Mouse (Mus musculus) heart, embryonic 14.5 days (tissue): ENCODE measurements around the gene Sbno1. TPM values are rescaled to one million over a fixed set of nuclear protein-coding genes. Genes with fewer than 3 reads are reported as not detected.

ENCODE experiments used
- ATAC-seq: fragments of 200-750 bp; cut with Nextera tagmentation; 2 replicates; pipeline ENCODE4 v1.8.0; 2017; ENCODE audit warnings: low read depth, moderate TSS enrichment; ENCODE audit not compliant: insufficient number of reproducible peaks, insufficient read depth, low FRiP score
- H3K27ac ChIP-seq, 2 experiments: fragments of 200-500 bp in 1 of 2; fragments of 300-500 bp in 1 of 2; sonication (generic) in 1 of 2; replicated peaks in 1 of 2; 2 replicates each; pipeline ENCODE4 v1.5.1; 2012 to 2014; ENCODE audit warnings: low read depth in 2 of 2, low read length in 2 of 2, control low read depth in 1 of 2, mild to moderate bottlenecking in 1 of 2, mixed read lengths in 1 of 2; ENCODE audit not compliant: control insufficient read depth in 1 of 2, insufficient read depth in 1 of 2
- H3K27me3 ChIP-seq: fragments of 300-500 bp; sonication (generic); 2 replicates; pipeline ENCODE4 v1.6.1; 2014; ENCODE audit warnings: mild to moderate bottlenecking, low read length, control low read depth; ENCODE audit not compliant: control insufficient read depth, insufficient read depth
- H3K36me3 ChIP-seq: fragments of 300-500 bp; sonication (generic); 2 replicates; pipeline ENCODE4 v1.6.1; 2014; ENCODE audit warnings: mild to moderate bottlenecking, control low read depth, low read length, mixed read lengths; ENCODE audit not compliant: control insufficient read depth, insufficient read depth
- H3K4me1 ChIP-seq, 2 experiments: fragments of 200-500 bp in 1 of 2; fragments of 300-500 bp in 1 of 2; sonication (generic) in 1 of 2; 2 replicates each; pipeline ENCODE4 v1.6.1; 2012 to 2014; ENCODE audit warnings: low read length in 2 of 2, control low read depth in 1 of 2, mixed read lengths in 1 of 2; ENCODE audit not compliant: control insufficient read depth in 2 of 2, insufficient read depth in 2 of 2
- H3K4me2 ChIP-seq: fragments of 300-500 bp; sonication (generic); 2 replicates; pipeline ENCODE4 v1.6.1; 2014; ENCODE audit warnings: mild to moderate bottlenecking, low read length
- H3K4me3 ChIP-seq, 2 experiments: fragments of 200-500 bp in 1 of 2; fragments of 300-500 bp in 1 of 2; sonication (generic) in 1 of 2; 2 replicates each; pipeline ENCODE4 v1.5.1; 2012 to 2014; ENCODE audit warnings: low read length in 2 of 2, mild to moderate bottlenecking in 2 of 2, control low read depth in 1 of 2, low read depth in 1 of 2, moderate library complexity in 1 of 2; ENCODE audit not compliant: control insufficient read depth in 1 of 2, insufficient read depth in 1 of 2
- H3K9ac ChIP-seq: fragments of 300-500 bp; sonication (generic); 2 replicates; pipeline ENCODE4 v1.6.1; 2014; ENCODE audit warnings: mild to moderate bottlenecking, low read length
- H3K9me3 ChIP-seq: fragments of 300-500 bp; sonication (generic); 2 replicates; pipeline ENCODE4 v1.6.1; 2016; ENCODE audit warnings: low read length, control low read depth; ENCODE audit not compliant: control insufficient read depth
- WGBS: fragments of 180-500 bp; shearing (Covaris S2); extraction: QIAGEN DNeasy Blood & Tissue Kit; methylation state at CpG from one replicate; pipeline ENCODE4 v1.1.7; 2014; 5-methylcytosine and 5-hydroxymethylcytosine counted together
- polyA plus RNA-seq: library from polyadenylated mRNA; unstranded; fragments of >200 nt; fragmentation: Nextera tagmentation; extraction: Ambion mirVana; gene quantifications from 2 replicates; pipeline ENCODE4 v1.2.1, GENCODE M21; 2014

Sbno1 gene
- polyA plus RNA-seq, 1 experiment from 2014 or later, result 68.1 TPM

GRCm38 (mm10) chr5:124424723-124425411 is 934 bp downstream of the Sbno1 start:
- Histone ChIP-seq H3K9me3 (no peaks in the 10 kb centered on the region), H3K9ac (peak overlapping the region; percentile 91), H3K4me3 (peak overlapping the region; percentile 68 to 88), H3K4me2 (peak overlapping the region; percentile 92), H3K4me1 (peaks cover 0 to 14% of the 10 kb centered on the region in 2 experiments; a peak in 2 of 4 replicates), H3K36me3 (peaks cover 8% of the 10 kb centered on the region; the same call in 1 of the 2 replicates), H3K27ac (peak overlapping the region; percentile 63 to 89), H3K27me3 (no peaks in the 10 kb centered on the region)
- ATAC-seq, result peak; percentile 60
- WGBS, result 0% methylated on average over 59 of the region's 63 CpGs

GRCm38 (mm10) chr5:124424200-124424722 is 1.5 kb downstream of the Sbno1 start:
- WGBS, result 3% methylated on average over 14 of the region's 14 CpGs
- Histone ChIP-seq H3K4me2 (peak overlapping the region; percentile 92), H3K4me3 (peak overlapping the region; percentile 68 to 88), H3K27me3 (no peaks in the 10 kb centered on the region), H3K9me3 (no peaks in the 10 kb centered on the region), H3K27ac (peak overlapping the region; percentile 63 to 89), H3K36me3 (peaks cover 8% of the 10 kb centered on the region; the same call in 1 of the 2 replicates), H3K9ac (peak overlapping the region; percentile 91), H3K4me1 (peaks cover 0 to 14% of the 10 kb centered on the region in 2 experiments; a peak in 2 of 4 replicates)
- no peak for ATAC-seq

DNA sequence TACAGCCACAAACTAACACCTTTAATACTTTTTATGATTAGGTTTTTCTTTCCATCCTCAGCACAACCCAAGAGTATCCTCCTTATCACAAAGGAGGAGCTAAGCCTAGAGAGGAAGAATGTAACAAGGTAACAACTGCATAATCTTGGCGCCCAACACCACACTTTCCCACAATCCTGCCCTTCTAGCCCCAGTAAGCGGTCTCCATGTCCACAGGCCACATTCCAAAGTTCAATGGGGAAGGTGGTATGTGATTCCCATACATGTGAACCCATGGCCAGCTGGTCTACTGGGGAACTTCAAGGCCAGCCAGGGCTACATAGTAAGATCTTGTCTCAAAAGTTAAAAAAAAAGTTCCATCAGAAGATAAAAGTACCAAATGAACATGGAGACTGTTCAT is 4.0 kb downstream of the Sbno1 start:
- peaks cover 0 to 18% of the 10 kb centered on the region in 2 experiments; a peak in 2 of 4 replicates for H3K4me1 ChIP-seq

GRCm38 (mm10) chr5:124418903-124419302 is 6.9 kb downstream of the Sbno1 start:
- Histone ChIP-seq H3K27ac (no peak overlapping the region), H3K4me1 (peaks cover 0 to 12% of the 10 kb centered on the region in 2 experiments; a peak in 1 of 4 replicates), H3K9ac (no peak overlapping the region), H3K27me3 (no peaks in the 10 kb centered on the region), H3K36me3 (peaks cover 29% of the 10 kb centered on the region), H3K9me3 (no peaks in the 10 kb centered on the region), H3K4me2 (no peak overlapping the region), H3K4me3 (no peak overlapping the region)
- WGBS, result 80% methylated on average over 2 of the region's 2 CpGs
- ATAC-seq, result no peak

More for the DNA sequence above, 4.0 kb downstream of the Sbno1 start:
- Histone ChIP-seq H3K9me3 (no peaks in the 10 kb centered on the region), H3K4me3 (no peak overlapping the region), H3K27ac (no peak overlapping the region), H3K4me2 (no peak overlapping the region), H3K27me3 (no peaks in the 10 kb centered on the region), H3K9ac (no peak overlapping the region), H3K36me3 (peaks cover 14% of the 10 kb centered on the region)
- ATAC-seq, result no peak
- 77% methylated on average over 2 of the region's 2 CpGs for WGBS

DNA sequence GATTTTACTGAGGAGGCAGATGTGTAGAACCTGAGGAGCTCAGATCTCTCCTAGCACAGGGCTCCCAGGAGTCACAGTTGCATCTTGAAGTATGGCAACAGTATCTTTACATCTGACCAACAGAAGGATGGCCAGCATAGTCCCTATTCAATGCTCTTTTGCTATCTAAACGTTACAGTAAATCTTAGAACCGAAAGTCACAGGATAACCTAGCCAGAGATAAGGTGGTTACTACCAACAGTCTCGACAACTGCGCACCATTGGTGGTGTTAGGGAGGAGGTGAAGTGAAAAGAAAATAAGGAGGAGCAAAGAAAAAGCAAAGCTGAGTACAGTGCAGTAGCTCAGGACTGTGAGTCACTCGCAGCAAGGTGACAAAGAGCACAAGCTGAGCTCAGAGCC is 13.6 kb downstream of the Sbno1 start:
- 82% methylated on average over 5 of the region's 5 CpGs for WGBS
- no peak for ATAC-seq
- no peak overlapping the region for H3K4me3 ChIP-seq
- no peaks in the 10 kb centered on the region for H3K27me3 ChIP-seq
- H3K9me3 ChIP-seq, result no peaks in the 10 kb centered on the region
- H3K4me2 ChIP-seq, result no peak overlapping the region
- no peak overlapping the region for H3K27ac ChIP-seq
- H3K4me1 ChIP-seq, result no peaks in the 10 kb centered on the region
- H3K9ac ChIP-seq, result no peak overlapping the region
- peaks cover 72% of the 10 kb centered on the region for H3K36me3 ChIP-seq

- no peak overlapping the region for H3K27ac ChIP-seq
- no peaks in the 10 kb centered on the region for H3K27me3 ChIP-seq
- H3K4me3 ChIP-seq, result no peak overlapping the region
- peaks cover 82% of the 10 kb centered on the region for H3K36me3 ChIP-seq
- no peak overlapping the region for H3K4me2 ChIP-seq
- H3K9me3 ChIP-seq, result no peaks in the 10 kb centered on the region
- no peak for ATAC-seq
- no peak overlapping the region for H3K9ac ChIP-seq
- 75% methylated on average over 3 of the region's 3 CpGs for WGBS
- H3K4me1 ChIP-seq, result no peaks in the 10 kb centered on the region
Observed at GRCm38 (mm10) chr5:124410808-124411207, 15.0 kb downstream of the Sbno1 start.

- Histone ChIP-seq H3K9ac (no peak overlapping the region), H3K27me3 (no peaks in the 10 kb centered on the region), H3K4me3 (no peak overlapping the region), H3K27ac (no peak overlapping the region), H3K4me1 (no peaks in the 10 kb centered on the region), H3K4me2 (no peak overlapping the region), H3K36me3 (peaks cover 100% of the 10 kb centered on the region), H3K9me3 (no peaks in the 10 kb centered on the region)
- no peak for ATAC-seq
- 77% methylated on average over 7 of the region's 7 CpGs for WGBS
Observed at GRCm38 (mm10) chr5:124393726-124394125, 32.1 kb downstream of the Sbno1 start.
